Mouse (Mus musculus): Measurements from ENCODE around the gene Mgea5. TPM values are rescaled to one million over a fixed set of nuclear protein-coding genes. Genes with fewer than 3 reads are reported as not detected.
A peak's percentile ranks its signal among the peaks of the same experiment; 100 is the strongest.
"Not testable (repeated sequence)": the region's sequence is repeated elsewhere in the genome, so short reads cannot be mapped to it uniquely, and the experiment has no call there.

Gene Mgea5
- total and polyA plus RNA-seq, 2 experiments from 2014 or later: 78.0 to 135 TPM

GRCm38 (mm10) chr19:45812673-45813252 lies 29.1 kb upstream of the Mgea5 start:
- H3K9ac ChIP-seq (replicated peaks; ENCODE audit: low read length): peak overlapping the region; percentile 44; the same call in 1 of the 2 replicates
- peak overlapping the region; percentile 67 for H3K4me2 ChIP-seq (ENCODE audit: low read depth, low read length)
- TF ChIP-seq CTCF (IDR thresholded peaks at IDR 0.05; ENCODE audit: low read depth): no peak
- no peak overlapping the region for H3K27ac ChIP-seq
- H3K27me3 ChIP-seq (ENCODE audit: insufficient read depth, low read length): no peaks in the 10 kb centered on the region
- WGBS: 15% methylated on average over 8 of the region's 8 CpGs
- no peaks in the 10 kb centered on the region for H3K36me3 ChIP-seq (ENCODE audit: insufficient read depth, low read length)
- H3K9me3 ChIP-seq (ENCODE audit: low read length): no peaks in the 10 kb centered on the region
- peak overlapping the region; percentile 32 for H3K4me3 ChIP-seq (ENCODE audit: low read length)
- 0 out of 2 replicates have a peak, but pooled peaks cover 5% of the 10 kb centered on the region for H3K4me1 ChIP-seq (ENCODE audit: insufficient read depth, low read length)
- DNase-seq (ENCODE audit: low spot score) (peak; percentile 71), ATAC-seq (no peak)

GRCm38 (mm10) chr19:45812115-45812514 lies 28.5 kb upstream of the Mgea5 start:
- H3K4me1 ChIP-seq (ENCODE audit: insufficient read depth, low read length): 0 out of 2 replicates have a peak, but pooled peaks cover 5% of the 10 kb centered on the region
- TF ChIP-seq CTCF (IDR thresholded peaks at IDR 0.05; ENCODE audit: low read depth): no peak
- H3K9me3 ChIP-seq (ENCODE audit: low read length): no peaks in the 10 kb centered on the region
- H3K4me3 ChIP-seq (ENCODE audit: low read length): peak overlapping the region; percentile 32
- 2% methylated on average over 16 of the region's 16 CpGs for WGBS
- DNase-seq (ENCODE audit: low spot score): peak; percentile 38
- no peaks in the 10 kb centered on the region for H3K36me3 ChIP-seq (ENCODE audit: insufficient read depth, low read length)
- H3K4me2 ChIP-seq (ENCODE audit: low read depth, low read length): peak overlapping the region; percentile 67
- no peak overlapping the region for H3K27ac ChIP-seq
- H3K27me3 ChIP-seq (ENCODE audit: insufficient read depth, low read length): no peaks in the 10 kb centered on the region
- ATAC-seq: no peak
- H3K9ac ChIP-seq (replicated peaks; ENCODE audit: low read length): peak overlapping the region; percentile 44

GRCm38 (mm10) chr19:45811028-45811674 lies 27.5 kb upstream of the Mgea5 start:
- H3K9ac ChIP-seq (replicated peaks; ENCODE audit: low read length): no peak overlapping the region
- H3K9me3 ChIP-seq (ENCODE audit: low read length): no peaks in the 10 kb centered on the region
- DNase-seq (ENCODE audit: low spot score) (no peak), ATAC-seq (no peak)
- no peak for TF ChIP-seq CTCF (IDR thresholded peaks at IDR 0.05; ENCODE audit: low read depth)
- WGBS: 59% methylated on average over 12 of the region's 12 CpGs
- no peaks in the 10 kb centered on the region for H3K27me3 ChIP-seq (ENCODE audit: insufficient read depth, low read length)
- H3K4me1 ChIP-seq (ENCODE audit: insufficient read depth, low read length): 0 out of 2 replicates have a peak, but pooled peaks cover 5% of the 10 kb centered on the region
- H3K27ac ChIP-seq: no peak overlapping the region
- H3K4me3 ChIP-seq (ENCODE audit: low read length): no peak overlapping the region
- H3K4me2 ChIP-seq (ENCODE audit: low read depth, low read length): peak overlapping the region; percentile 67
- no peaks in the 10 kb centered on the region for H3K36me3 ChIP-seq (ENCODE audit: insufficient read depth, low read length)

- no peak overlapping the region for H3K4me3 ChIP-seq (ENCODE audit: low read length)
- H3K27me3 ChIP-seq (ENCODE audit: insufficient read depth, low read length): no peaks in the 10 kb centered on the region
- no peak for TF ChIP-seq CTCF (IDR thresholded peaks at IDR 0.05; ENCODE audit: low read depth)
- no peaks in the 10 kb centered on the region for H3K9me3 ChIP-seq (ENCODE audit: low read length)
- H3K9ac ChIP-seq (replicated peaks; ENCODE audit: low read length): no peak overlapping the region
- H3K36me3 ChIP-seq (ENCODE audit: insufficient read depth, low read length): no peaks in the 10 kb centered on the region
- WGBS: 91% methylated on average over 4 of the region's 4 CpGs
- no peak for ATAC-seq
- DNase-seq (ENCODE audit: low spot score): no peak
- H3K4me2 ChIP-seq (ENCODE audit: low read depth, low read length): no peak overlapping the region
- no peak overlapping the region for H3K27ac ChIP-seq
- H3K4me1 ChIP-seq (ENCODE audit: insufficient read depth, low read length): no peaks in the 10 kb centered on the region
Observed at GRCm38 (mm10) chr19:45807732-45808131, 24.1 kb upstream of the Mgea5 start.

GRCm38 (mm10) chr19:45805817-45806216 lies 22.2 kb upstream of the Mgea5 start:
- not testable (repeated sequence) for ATAC-seq; H3K4me1 ChIP-seq (ENCODE audit: insufficient read depth, low read length); H3K9me3 ChIP-seq (ENCODE audit: low read length); H3K4me3 ChIP-seq (ENCODE audit: low read length); DNase-seq (ENCODE audit: low spot score); H3K27me3 ChIP-seq (ENCODE audit: insufficient read depth, low read length); H3K4me2 ChIP-seq (ENCODE audit: low read depth, low read length); H3K36me3 ChIP-seq (ENCODE audit: insufficient read depth, low read length); H3K27ac ChIP-seq; H3K9ac ChIP-seq (replicated peaks; ENCODE audit: low read length)
- WGBS: 95% methylated on average over 6 of the region's 6 CpGs

GRCm38 (mm10) chr19:45804593-45805368 lies 21.1 kb upstream of the Mgea5 start:
- 27% methylated on average over 12 of the region's 12 CpGs for WGBS
- Histone ChIP-seq H3K27ac (no peak overlapping the region), H3K27me3 (ENCODE audit: insufficient read depth, low read length) (no peaks in the 10 kb centered on the region)

More at GRCm38 (mm10) chr19:45804593-45805368, 21.1 kb upstream of the Mgea5 start:
- H3K4me2 ChIP-seq (ENCODE audit: low read depth, low read length): no peak overlapping the region
- no peaks in the 10 kb centered on the region for H3K9me3 ChIP-seq (ENCODE audit: low read length)
- no peak overlapping the region for H3K4me3 ChIP-seq (ENCODE audit: low read length)
- H3K9ac ChIP-seq (replicated peaks; ENCODE audit: low read length): no peak overlapping the region
- H3K36me3 ChIP-seq (ENCODE audit: insufficient read depth, low read length): no peaks in the 10 kb centered on the region
- ATAC-seq (peak; percentile 63; the same call in 1 of the 2 replicates), DNase-seq (ENCODE audit: low spot score) (peak; percentile 56)
- H3K4me1 ChIP-seq (ENCODE audit: insufficient read depth, low read length): no peaks in the 10 kb centered on the region
- TF ChIP-seq CTCF (IDR thresholded peaks at IDR 0.05; ENCODE audit: low read depth): peak; percentile 88

Data from hindbrain, postnatal 0 days (tissue).